Mouse (Mus musculus) E14TG2a.4 (cell line): ENCODE measurements around the gene Klrb1b.

Experiments used
- H3K27me3 ChIP-seq: 2 replicates; pipeline ENCODE4 v1.6.1; 2014; ENCODE audit warnings: low read length, control low read depth; ENCODE audit not compliant: insufficient read depth
- H3K36me3 ChIP-seq: 2 replicates; pipeline ENCODE4 v1.6.1; 2014; ENCODE audit warnings: low read length, control low read depth; ENCODE audit not compliant: insufficient read depth
- H3K4me1 ChIP-seq: replicated peaks from 2 replicates; pipeline ENCODE4 v1.6.1; 2014; ENCODE audit warnings: low read depth, low read length, control low read depth
- H3K4me3 ChIP-seq: replicated peaks from 2 replicates; pipeline ENCODE4 v1.5.1; 2014; ENCODE audit warnings: mild to moderate bottlenecking, low read length
- H3K9me3 ChIP-seq: 2 replicates; pipeline ENCODE4 v1.6.1; 2014; ENCODE audit warnings: low read length, control low read depth
- CTCF ChIP-seq: conservative IDR thresholded peaks from 2 replicates; pipeline ENCODE4 v1.5.1; 2014; ENCODE audit warnings: low read length
- NANOG ChIP-seq: IDR thresholded peaks from 2 replicates; pipeline ENCODE4 v1.6.1; 2014; ENCODE audit warnings: borderline replicate concordance, low read length, mixed read lengths
- POU5F1 ChIP-seq: IDR thresholded peaks from 2 replicates; pipeline ENCODE4 v1.6.1; 2014; ENCODE audit warnings: low read length, borderline replicate concordance

Gene Klrb1b

DNA sequence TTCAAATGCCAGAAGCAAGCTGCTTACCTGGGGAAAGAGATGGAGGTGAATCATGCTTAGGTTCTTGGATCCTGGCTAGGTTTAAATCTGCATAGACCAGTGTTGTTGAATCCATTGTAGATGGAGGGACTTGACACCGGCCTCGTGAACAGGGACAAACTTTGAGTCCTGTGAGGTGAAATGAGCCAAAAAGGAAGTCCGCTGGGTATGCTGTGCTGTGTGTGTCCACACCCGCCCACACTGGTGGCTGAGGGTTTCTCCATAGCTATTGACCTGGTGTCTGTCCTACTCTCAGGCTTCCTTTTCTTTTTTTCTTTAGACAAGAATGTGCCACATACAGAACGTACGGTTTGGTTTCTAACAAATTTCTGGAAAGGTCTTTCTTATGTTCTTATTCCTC, at the start of gene Klrb1b, which contains the start of gene Gm44511:
Klrb1b (minus strand) TSS at position 200 of the 400 bp plus-strand sequence.
Gm44511 (minus strand) TSS at position 184 of the 400 bp plus-strand sequence.
- TF ChIP-seq NANOG (no peak), POU5F1 (no peak), CTCF (no peak)
- Histone ChIP-seq H3K4me3 (no peak within 1 kb of the TSS), H3K9me3 (peaks cover 76% of the 10 kb centered on the region), H3K27me3 (no peaks in the 10 kb centered on the region), H3K4me1 (no peaks in the 10 kb centered on the region), H3K36me3 (no peaks in the 10 kb centered on the region)

DNA sequence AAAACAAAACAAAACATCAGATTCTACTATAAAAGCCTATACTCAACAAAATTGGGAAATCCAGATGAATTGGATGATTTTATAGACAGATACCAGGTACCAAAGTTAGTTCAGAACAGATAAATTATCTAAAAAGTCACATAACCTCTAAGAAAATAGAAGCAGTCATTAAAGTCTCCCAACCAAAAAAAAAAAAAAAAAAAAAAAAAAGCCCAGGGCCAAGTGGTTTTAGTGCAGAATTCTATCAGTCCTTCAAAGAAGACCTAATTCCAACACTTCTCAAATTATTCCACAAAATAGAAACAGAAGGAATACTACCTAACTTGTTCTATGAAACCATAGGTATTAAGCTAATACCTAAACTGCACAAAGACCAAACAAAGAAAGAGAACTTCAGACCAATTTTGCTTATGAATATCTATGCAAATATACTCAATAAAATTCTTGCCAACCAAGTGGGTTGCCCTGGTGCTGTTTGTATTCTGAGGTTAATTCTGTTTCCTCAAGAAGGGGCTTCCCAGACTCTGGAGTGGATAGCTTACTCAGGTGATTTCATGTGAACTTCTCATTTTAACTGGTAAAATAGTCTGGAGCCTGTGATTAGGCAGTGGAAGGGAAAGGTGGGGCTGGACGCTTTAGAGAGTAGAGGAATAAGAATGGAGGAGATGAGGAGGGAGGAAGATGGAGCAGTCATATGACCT, 45.9 kb upstream of the Klrb1b start:
- H3K4me3 ChIP-seq: no peak overlapping the region
- H3K27me3 ChIP-seq: no peaks in the 10 kb centered on the region
- TF ChIP-seq POU5F1 (no peak), CTCF (no peak), NANOG (no peak)
- no peaks in the 10 kb centered on the region for H3K4me1 ChIP-seq
- peaks cover 41% of the 10 kb centered on the region for H3K9me3 ChIP-seq
- no peaks in the 10 kb centered on the region for H3K36me3 ChIP-seq

DNA sequence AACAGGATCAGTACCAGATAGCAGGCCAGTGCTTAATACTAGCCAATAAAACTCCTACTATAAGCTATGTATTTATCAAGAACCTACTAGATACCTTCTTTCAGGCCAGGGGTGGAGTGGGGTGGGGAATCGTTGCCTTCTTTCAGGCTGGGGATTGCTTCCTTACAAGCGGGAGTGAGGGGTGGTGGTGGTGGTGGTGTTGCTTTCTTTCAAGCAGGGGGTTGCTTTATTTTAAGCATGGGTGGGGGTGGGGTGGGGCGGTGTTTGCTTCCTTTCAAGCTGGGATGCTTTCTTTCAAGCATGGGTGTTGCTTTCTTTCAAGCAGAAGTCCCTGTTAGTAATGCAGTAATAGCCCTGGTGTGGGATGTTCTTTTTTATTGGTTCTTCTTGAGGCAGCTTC, 42.7 kb upstream of the Klrb1b start:
- H3K27me3 ChIP-seq: no peaks in the 10 kb centered on the region
- TF ChIP-seq POU5F1 (no peak), NANOG (no peak), CTCF (no peak)
- H3K4me3 ChIP-seq: no peak overlapping the region
- no peaks in the 10 kb centered on the region for H3K36me3 ChIP-seq
- peaks cover 35% of the 10 kb centered on the region for H3K9me3 ChIP-seq
- no peaks in the 10 kb centered on the region for H3K4me1 ChIP-seq

DNA sequence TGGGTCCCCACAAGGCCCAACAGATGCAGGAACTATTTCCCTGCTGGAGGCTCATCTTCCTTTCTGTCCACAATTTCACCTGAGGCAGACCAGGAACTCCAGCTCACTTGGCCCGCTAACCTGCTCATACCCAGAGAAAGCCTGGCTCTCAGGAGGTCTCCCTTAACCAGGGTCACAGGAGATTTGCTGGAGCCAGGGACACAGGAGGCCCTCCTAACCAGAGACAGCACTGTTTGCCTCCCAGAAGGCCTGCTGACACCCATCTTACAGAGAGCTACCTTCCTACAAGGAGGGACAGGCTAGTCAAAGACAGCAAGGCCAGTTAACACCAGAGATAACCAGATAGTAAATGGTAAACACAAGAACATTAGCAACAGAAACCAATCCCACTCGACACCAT, 31.8 kb upstream of the Klrb1b start:
- Histone ChIP-seq H3K9me3 (peaks cover 19% of the 10 kb centered on the region), H3K4me3 (no peak overlapping the region), H3K4me1 (peaks cover 8% of the 10 kb centered on the region; the same call in 1 of the 2 replicates), H3K27me3 (no peaks in the 10 kb centered on the region), H3K36me3 (no peaks in the 10 kb centered on the region)
- TF ChIP-seq POU5F1: no peak
- no peak for TF ChIP-seq NANOG
- TF ChIP-seq CTCF: no peak

DNA sequence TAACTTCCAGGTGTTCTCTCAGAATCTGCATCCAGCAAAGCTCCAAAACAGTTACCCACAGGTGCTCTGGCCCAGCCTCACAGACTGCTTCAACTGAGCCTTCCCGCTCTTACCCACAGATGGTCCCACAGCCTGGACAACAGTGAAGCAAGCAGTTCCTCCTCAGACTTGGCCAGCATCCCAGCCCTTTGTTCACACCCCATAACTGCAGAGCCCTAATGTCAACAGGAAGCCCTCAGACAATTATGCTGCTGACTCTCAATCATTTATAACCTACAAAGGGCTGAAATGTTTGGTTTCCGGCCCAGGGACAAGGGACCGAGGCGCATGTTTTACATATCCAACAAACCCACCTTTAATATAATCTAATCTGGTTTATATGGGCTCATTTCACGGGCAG, 30.1 kb upstream of the Klrb1b start:
- no peaks in the 10 kb centered on the region for H3K27me3 ChIP-seq
- H3K4me1 ChIP-seq: peaks cover 8% of the 10 kb centered on the region; the same call in 1 of the 2 replicates
- peaks cover 19% of the 10 kb centered on the region for H3K9me3 ChIP-seq
- H3K36me3 ChIP-seq: no peaks in the 10 kb centered on the region
- H3K4me3 ChIP-seq: no peak overlapping the region
- TF ChIP-seq CTCF (no peak), POU5F1 (no peak)

DNA sequence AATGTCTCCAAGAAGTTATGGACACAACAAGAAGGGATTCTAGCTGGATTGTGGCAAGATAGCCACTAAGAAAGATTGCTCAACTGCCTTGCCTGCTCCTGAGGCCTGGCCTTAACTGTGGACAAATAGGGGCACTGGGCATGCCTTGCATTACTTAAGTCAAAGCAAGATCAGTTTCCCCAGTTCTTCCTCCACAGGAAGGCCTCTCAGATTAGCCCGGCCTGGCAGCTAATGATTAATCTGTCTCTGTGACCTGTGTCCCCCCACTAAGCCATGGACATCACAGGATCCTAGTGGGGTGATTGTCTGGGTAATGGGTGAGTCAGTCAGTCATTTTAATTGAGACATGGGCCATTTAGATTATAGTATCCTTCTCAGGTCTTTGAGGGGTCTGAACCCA, 29.3 kb upstream of the Klrb1b start:
- H3K9me3 ChIP-seq: peaks cover 24% of the 10 kb centered on the region
- H3K36me3 ChIP-seq: no peaks in the 10 kb centered on the region
- H3K27me3 ChIP-seq: no peaks in the 10 kb centered on the region
- no peak overlapping the region for H3K4me3 ChIP-seq
- H3K4me1 ChIP-seq: peaks cover 8% of the 10 kb centered on the region; the same call in 1 of the 2 replicates
- TF ChIP-seq POU5F1 (no peak), CTCF (no peak), NANOG (no peak)

DNA sequence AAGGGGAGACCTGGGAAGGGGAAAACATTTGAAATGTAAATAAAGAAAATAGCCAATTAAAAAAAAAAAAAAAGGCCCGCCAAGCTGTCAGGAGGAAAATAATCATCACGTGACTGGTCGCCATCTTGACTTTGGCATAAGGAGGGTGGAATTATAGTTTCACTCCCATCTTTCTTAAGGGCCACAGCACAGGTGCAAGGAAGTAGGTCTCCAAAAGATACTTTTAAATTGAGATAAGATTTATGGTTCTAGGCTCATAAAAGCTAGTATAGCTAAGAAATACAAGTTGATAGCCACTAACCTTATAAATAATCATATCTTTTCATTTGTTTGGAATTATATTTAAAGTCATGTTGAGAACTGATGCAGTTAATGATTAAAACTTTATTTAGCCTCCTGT, 28.8 kb upstream of the Klrb1b start:
- H3K4me3 ChIP-seq: no peak overlapping the region
- peaks cover 8% of the 10 kb centered on the region; the same call in 1 of the 2 replicates for H3K4me1 ChIP-seq
- no peaks in the 10 kb centered on the region for H3K36me3 ChIP-seq
- H3K9me3 ChIP-seq: peaks cover 29% of the 10 kb centered on the region
- TF ChIP-seq CTCF (no peak), POU5F1 (no peak), NANOG (no peak)
- no peaks in the 10 kb centered on the region for H3K27me3 ChIP-seq

DNA sequence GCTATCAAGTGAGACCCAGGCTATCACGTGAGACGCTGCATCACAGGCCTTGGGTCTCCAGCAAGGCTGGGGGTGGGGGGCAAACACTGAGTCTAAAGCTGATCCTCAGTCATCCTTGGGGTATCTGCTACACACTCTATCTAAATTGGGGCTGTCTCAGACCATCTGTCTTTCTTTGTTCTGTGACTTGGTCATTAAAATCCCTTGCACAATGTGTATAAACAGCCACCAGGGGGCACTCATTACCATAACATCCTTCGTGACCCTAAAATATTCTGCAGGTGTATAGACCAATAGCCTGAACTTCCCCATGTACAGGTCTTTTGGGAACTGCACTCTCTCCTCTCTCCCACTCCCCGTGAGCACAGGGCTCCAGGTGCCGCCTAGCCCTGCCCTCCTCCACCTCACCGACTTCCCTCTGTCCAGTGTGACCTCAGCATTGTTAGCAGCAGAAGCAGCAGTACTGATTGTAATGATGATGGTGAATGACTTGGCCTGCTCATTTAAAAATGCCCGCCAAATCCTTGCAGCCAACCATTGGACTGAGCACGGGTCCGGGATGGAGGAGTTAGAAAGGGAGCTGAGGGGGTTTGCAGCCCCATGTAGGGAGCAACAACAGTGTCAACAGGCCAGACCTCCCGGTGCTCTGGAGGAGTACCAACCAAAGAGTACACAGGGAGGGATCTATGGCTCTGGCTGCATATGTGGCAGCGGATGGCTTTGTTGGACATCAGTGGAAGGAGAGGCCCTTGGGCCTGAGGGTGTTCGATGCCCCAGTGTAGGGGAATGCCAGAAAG, 28.1 kb upstream of the Klrb1b start:
- TF ChIP-seq CTCF (peak; percentile 67), POU5F1 (no peak)
- Histone ChIP-seq H3K9me3 (peaks cover 29% of the 10 kb centered on the region), H3K36me3 (no peaks in the 10 kb centered on the region), H3K27me3 (no peaks in the 10 kb centered on the region), H3K4me1 (peaks cover 8% of the 10 kb centered on the region; the same call in 1 of the 2 replicates), H3K4me3 (no peak overlapping the region)

DNA sequence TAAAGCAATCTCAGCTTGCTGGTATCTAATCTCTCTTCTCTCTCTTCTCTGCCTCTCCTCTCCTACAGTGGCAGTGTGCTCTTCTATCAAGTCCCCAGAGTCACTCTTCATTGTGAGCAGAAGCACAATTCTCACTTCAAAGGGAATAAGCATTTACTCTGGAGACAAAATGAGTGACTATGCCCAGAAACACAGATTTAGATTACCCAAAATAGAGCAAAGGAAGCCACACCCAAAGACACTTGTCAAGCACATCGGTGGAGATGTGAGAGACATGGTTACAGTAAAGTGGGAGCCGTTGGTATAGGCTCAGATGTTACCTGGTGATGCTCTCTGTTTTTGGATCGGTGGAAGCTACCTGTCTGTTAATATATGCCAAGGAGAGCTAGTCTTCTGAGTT, 26.6 kb upstream of the Klrb1b start:
- H3K27me3 ChIP-seq: no peaks in the 10 kb centered on the region
- H3K9me3 ChIP-seq: peaks cover 21% of the 10 kb centered on the region
- H3K4me3 ChIP-seq: no peak overlapping the region
- H3K4me1 ChIP-seq: peaks cover 8% of the 10 kb centered on the region; the same call in 1 of the 2 replicates
- TF ChIP-seq NANOG (no peak), CTCF (no peak), POU5F1 (no peak)
- H3K36me3 ChIP-seq: no peaks in the 10 kb centered on the region
